Mouse (Mus musculus): ENCODE data around the gene Arl13b.
A peak's percentile ranks its signal among the peaks of the same experiment; 100 is the strongest.

Gene Arl13b

DNA sequence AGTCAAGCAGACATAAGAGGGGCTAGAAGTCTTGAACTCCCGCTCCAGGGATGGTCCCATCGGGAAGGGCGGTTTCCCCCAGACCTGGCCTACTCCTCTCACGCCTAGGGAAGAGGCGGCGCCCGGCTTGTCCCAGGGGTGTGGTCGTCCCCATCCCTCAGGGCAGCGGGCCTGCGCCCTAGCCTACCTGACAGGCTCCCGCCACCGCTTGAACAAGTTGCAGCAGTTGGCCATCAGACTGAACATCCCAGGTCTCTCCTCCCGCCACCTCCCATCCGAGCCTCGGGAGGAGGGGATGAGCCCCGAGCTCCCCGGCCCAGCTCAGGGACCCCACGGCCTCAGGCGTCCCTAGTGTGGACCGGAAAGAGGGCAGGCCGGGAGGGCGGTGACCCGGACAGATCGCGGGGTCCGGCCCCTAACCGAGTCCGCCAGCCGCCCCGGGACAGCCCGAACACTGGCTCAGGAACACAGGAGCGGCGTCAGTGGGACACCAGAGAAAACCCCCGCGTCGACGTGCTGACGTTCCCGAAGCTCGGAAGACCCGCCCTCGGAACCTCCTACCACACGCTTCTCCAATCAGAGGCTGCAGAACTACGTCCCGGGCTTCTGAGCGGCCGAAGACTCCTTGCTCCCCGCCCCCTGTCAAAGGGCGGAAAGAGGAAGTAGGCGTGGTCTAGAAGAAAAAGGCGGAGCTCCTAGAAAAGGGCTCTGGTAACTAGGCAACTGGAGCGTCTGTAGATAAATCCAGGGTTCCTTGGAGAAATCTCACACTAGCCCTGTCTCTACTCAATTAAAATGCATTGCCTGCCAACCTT lies at the start of gene Arl13b:
TSS of gene Arl13b (minus strand) at position 543 of the 815 bp plus-strand sequence.
- peak; percentile 85 to 91 for DNase-seq

DNA sequence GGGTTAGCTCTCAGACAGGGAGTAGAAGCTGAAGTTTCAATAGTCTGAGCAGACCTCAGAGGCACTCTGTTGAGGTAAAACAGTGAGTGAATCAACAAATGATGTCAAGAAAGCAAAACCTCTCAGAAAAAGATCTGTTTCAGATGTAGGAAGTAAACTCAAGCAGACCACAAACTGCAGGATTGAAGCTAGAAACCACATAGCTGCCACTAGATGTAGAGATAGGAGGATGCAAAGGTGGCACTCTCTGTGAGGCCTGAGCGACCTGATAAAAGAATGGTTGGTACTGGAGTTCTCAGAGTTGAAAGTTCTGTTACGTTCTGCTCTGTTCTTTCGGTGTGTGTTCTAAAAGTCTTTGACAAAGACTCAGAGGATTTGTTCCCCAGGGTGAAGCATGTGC lies 49.0 kb upstream of the Arl13b start:
- DNase-seq, result no peak

DNA sequence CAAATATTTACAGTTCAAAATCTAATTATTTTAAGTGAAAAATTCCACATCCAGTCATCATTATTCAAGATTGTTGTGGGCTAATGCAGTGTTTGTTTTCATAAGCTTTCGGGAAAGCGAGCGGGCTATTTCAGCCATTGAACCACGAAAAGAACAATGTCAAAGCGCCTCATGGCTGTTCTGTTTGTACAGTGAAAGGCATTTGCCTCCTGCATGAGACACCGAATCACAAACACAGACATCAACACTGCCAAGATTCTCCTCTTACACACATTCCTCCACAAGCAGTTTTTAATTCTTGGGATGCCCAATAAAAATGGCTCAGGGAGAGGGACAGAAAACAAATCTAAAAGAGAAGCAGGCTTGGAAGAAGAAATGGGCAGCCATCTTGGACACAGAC lies 27.2 kb upstream of the Arl13b start:
- DNase-seq, result no peak

DNA sequence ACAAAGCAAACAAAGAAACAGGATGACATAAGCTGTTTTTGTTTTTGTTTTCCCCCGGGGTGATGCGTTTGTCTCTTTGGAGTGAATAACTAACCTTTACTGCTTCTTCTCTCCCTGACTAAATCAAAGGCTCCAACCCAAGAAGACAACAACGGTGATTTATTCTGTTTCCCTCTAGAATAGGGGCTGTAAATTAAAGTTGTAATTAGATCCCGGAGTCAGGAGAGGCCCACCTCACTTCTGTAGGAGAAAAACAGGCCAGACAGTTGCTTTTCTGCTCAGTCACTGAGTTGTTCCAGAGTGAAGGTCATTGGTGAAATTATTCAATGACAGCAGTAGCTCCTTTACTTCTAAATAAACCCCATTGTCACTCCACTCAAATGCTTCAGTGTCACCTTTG lies 26.3 kb upstream of the Arl13b start:
- DNase-seq, result no peak

DNA sequence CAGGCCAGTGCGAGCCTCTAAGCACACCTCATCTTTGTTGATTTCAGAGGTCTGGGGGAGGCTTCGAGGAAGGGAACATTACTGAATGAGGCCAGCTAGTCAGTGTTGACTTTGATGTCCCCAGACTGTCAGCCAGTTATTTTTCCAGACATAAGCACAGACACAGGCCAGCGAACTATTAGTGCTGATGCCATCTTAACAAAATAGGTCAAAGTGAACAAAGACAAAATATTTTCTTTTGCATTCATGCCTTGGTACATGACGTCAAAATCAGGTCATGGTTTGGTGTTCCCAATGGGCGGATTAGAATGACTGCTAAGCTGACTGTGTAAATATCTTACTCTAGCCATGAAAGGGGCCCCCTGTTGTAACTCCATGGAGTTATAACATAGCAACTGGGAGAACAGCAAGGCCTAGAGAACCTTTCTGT lies 25.9 kb upstream of the Arl13b start:
- DNase-seq, result no peak

DNA sequence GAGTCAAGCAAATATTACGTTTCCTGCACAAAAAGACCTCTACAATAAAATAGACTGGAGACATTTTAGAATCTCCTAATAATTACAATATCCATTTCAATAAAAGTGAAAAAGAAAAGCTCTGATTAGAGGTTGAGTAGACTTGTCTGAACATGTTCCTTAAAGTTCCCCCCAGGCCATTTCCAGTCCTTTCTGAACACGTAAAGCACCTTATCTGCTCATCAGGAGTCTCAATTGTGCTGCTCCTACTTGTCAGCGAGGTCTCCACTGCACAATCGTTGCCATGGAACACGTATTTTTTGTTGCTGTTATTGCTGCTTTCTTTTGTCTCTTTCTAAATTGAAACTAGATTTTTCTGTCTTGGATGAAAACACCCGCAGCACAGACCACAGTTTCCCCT lies 14.6 kb upstream of the Arl13b start:
- DNase-seq, result no peak

DNA sequence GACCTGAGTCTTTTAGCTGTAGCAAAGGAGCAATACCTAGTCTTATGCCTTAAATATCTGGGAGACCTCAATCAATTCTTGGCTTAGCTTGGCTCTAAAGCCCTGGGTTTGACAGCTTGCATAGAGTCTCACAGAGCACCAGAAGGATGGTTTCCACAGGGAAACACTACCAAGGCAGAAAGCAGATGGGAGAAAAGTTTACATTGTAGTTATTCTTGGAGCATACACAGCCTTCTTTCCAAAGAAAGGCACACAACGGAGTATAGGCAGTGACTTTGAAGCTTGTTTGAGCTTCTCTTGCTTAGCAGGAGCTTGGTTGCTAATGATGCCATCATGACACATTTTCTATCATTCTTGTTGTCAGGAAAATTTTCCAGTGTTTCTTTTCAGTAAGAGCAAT lies 13.3 kb upstream of the Arl13b start:
- no peak for DNase-seq

DNA sequence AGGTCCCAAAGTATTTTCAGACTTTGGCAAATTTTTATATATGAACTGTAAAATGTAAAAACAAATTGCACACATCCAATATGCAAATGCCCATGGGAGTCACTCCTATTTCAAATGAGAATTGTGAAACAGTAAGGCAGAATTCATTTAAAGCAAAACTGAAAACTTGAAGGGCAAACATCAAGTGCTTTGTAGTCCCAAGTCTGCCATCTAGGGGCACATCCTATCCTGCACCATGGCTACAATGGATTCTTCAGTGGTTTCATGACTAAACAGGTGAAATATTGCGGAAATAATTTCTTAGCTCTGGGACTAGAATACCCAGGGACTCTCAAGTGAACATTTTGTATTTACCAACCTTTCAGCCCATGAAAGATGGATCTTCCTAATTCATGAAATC lies 11.2 kb upstream of the Arl13b start:
- no peak for DNase-seq

DNA sequence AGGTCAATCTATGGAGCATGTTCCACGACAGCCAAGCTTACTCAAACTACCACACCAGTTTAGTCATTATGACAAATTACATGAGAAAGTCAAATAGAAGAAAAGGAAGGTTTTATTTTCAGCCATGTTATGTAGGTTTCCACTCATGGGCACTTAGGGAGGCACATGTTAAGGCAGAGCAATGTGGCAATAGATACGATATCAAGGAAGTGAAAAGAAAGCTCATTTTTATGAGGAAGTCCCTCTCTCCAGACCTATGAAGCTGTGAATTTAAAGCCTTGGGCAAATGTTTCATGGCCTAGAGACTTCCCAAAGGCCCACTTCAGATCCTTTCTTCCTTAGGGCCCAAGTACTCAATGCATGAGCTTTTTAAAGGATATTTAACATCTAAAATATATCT lies 10.7 kb upstream of the Arl13b start:
- DNase-seq, result no peak

DNA sequence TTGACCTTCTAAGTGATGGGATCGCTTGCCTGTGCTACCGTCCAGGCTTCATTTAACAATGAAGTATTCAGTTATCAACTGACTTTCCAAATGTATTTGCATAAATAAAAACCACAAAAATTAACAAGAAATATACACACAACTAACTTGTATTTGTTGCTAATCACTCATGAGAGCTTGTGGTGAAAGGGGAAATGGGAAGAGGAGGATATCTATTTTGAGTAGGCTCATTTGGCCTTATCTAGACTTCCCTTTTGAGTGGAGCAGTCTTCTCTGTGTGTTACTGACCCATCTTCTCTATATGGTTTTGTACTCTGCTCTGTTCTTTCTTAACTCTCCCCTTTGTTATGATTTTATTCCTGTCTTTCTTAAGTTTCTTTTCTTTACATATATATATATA lies 9.4 kb upstream of the Arl13b start:
- DNase-seq, result no peak

DNA sequence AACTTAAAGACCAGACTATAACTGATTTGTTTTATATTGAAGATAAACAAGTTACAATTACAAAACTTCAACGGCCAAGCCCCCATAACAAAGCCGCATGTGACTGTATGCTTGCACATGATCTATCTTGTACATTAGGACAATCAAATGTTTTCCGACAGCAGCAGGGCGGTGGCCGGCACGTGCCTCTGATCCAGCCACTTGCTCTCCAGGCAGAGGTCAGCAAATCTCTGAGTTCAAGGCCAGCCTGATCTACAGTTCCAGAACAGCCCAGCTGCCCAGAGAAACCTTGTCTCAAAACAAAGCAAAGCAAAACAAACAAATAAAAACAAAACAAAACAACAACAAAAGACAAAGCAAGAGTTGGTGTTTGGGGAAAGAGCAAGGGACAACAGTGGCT lies 8.5 kb upstream of the Arl13b start:
- DNase-seq, result no peak

DNA sequence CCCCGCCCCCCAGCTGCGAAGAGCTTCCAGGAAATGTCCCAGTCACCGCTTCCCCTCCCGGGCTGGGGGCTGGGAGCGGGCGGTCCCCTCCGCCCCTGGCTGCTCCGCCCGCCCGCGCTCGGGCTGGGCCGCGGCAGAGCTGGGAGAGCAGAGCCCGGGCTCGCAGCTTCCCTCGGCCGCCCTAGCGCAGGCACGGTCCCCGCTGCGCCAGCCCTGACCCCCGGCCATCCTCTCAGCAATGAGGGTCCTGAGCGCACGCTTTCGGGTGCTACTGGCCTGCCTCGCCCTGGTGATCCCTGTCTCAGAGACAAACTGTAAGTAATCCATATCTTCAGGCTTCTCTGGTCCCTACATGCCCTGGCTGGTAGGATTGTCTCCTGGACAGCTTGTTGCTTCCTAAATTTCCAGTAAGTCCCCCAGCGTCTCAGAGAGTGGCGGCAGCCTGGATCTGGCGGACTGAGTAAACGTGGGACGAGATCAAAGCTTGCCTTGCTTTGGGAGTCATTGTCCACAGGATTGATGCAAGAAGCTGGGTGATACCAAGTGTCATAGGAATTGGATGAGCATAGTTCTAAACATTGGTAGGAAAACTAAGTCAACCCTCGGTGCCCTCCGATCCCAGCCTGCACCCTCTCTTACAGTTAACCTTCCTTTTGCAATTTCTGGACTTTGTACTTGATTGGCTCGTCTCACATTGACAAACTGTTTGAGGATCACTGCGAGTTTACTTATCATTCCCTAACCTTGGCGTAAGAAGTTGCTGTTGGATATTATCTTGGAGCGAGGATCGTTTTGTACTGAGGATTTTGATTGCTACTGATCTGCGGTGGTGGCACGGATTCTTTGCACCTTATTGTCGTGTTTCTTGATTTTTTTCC lies 7.6 kb upstream of the Arl13b start, which contains the start of gene Pros1:
TSS of gene Pros1 (plus strand) at position 117 of the 878 bp plus-strand sequence.
- DNase-seq, result peak; percentile 43 to 49

DNA sequence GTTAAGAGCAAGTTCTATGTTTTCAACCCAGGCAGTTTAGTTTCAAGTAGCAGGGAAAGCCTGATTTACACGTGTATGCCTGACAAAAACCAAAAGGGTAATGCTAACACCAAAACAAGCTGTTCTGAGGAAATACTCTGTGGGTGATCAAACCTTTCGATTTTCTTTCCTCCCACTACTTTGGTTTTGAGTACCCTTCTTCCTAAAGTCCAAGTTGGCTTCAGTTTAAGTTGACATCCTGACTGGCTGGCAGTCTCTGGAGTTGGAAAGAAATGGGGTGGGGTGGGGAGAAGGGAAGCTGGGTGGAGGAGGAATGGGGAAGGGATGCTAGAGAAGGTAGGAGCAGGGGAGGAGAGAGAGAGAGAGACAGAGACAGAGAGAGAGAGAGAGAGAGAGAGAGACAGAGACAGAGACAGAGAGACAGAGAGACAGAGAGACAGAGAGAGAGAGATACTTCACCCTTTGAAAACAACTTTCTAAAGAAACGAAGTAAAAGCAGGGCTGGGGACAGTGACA lies 6.8 kb upstream of the Arl13b start:
- DNase-seq, result no peak

DNA sequence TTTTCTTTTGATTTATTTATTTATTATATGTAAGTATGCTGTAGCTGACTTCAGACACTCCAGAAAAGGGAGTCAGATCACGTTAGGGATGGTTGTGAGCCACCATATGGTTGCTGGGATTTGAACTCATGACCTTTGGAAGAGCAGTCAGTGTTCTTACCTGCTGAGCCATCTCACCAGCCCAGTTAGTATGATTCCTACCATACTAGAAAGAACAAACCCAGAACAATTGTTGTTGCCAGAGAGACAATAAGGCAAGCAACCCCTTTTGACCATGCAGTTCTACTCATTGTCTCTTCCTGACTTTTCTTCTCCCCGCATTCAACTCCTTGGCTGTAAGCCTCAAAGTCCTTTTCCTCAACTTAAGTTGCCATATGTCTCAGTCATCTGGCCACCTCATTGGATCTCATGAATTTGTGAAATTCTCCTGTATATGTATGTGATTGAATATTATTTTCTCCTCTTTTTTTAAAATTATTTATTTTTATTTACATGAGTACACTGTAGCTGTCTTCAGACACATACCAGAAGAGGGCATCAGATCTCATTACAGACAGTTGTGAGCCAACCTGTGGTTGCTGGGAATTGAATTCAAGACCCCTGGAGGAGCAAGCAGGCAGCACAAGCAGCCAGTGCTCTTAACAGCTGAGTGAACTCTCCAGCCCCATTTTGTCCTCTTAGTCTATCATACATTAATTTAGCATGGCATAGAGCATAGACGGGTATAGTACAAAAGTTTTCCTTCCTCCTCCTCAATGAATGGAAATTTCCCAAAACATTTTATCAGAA lies 5.8 kb upstream of the Arl13b start:
- DNase-seq, result no peak

DNA sequence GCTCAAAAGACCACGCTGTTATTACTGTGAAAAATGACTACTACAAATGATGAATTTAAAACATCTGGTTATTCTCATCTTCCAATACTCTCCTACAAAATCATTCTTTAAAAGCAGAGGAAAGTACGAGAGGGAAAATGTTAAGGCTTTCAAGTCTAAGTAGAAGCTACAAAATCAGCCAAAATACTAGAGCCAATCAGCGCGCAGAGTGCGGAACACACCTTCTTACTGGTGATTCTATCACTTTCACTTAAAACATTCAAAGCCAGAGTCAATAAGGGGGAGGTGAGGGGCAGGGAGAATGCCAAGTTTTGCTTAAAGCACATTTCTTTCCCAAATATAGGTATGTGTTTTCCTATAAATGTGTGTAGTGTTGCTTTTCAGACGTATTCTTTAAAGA lies 1.5 kb downstream of the Arl13b start:
- no peak for DNase-seq

DNA sequence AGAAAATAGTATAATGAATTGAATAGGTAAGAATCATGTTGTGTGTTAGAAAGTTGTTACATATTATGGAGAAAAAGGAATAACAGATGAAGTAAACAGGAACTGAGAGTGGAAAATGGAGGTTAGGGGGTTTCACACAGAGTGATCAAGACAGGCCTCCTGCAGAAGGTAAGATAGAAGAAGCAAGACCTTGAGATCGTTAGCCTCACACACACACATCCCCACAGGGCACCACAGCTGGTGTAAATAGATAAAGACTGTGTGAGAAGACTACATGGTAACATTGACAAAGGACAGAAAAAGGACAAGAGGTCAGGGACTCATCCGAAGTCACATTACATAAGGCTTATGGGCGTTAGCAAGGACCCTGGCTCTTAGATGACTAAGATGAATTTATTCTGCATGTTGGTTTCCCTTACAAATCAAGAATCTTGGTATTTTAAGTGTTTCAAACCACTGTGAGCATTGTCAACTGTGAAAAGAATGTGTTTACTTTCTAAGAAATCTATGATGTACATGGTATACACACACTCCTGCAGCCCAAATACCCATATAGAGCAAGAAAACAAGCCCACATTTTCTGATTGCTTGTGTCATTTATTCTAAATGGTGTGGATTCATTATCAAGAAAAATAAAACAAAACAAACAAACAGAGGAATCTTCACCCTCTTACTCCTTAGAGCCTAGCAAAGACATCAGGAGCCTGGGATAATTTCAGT lies 12.7 kb downstream of the Arl13b start:
- no peak for DNase-seq

DNA sequence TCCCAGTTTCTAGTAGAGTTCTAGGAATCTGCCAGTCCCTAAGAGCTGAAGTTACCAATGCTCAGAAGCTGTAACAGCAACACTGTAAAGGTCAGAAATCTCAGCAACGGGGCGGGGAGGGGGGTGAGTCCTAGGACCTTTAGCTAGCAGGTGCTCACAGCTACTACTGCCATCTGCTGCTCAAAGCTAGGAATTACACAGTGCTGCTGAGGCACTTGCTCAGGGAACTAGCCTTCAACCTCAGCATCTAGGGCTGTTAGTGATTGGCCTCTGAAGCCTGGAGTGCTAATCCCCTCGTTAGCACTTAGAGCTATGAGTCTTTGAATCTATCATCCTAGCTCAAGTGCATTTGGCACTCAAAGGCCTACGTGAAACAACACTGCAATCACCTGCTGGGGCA lies 14.4 kb downstream of the Arl13b start:
- peak; percentile 20 to 33 for DNase-seq

DNA sequence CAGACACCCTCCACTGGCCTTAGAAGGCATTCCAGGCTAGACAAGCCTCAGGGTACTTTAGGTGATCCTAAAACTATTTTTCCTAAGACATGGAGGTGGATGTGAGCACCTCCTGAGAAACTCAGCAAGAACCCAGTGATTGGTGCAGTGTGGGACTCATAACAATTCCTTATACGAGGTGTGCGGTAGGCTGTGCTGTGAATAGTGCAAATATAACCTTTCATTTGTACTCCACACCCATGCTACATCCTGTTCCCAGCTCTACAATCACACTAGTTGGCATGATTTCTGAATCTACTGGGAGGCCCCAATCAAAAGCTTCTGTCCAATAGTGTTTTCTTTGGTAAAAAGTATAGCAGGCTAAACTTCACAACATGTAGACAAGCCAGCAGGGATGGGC lies 14.8 kb downstream of the Arl13b start:
- no peak for DNase-seq

DNA sequence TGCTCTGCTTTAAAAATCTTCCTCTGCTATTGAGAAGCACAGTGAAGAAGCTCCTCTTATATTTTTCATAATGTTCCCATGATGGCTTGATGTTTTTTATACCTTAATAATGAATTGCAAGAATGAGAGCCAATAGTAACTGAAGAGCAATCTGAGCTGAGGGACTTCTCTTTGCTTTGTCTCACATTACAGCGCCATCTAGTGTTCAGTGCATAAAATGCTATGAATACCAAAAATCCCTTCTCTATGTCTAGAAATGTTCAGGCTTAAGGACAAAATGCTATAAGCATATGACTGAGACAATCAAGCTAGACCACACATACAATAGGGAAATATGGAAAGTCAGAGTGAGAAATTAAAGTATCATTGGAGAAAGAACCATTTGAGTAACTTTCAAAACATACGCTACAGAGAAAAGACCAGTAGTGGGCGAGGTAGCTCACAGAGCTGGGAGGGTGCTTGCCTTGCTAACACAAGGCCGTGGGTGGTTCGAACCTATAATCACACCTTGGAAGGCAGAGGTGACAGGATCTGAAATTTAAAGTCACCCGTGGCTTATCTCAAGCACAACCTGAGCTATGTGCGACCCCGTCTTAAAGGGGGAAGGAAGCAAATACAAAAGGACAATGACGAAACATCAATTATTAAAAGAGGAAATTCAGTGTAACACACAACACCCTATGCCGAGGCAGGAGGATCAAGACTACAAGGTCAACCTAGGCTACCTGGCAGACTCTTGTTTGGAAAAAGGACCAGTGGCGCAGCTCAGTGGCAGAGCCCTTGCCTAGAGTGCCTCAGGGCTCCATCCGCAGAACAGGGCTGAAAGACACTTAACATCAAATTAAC lies 20.5 kb downstream of the Arl13b start:
- DNase-seq, result no peak

DNA sequence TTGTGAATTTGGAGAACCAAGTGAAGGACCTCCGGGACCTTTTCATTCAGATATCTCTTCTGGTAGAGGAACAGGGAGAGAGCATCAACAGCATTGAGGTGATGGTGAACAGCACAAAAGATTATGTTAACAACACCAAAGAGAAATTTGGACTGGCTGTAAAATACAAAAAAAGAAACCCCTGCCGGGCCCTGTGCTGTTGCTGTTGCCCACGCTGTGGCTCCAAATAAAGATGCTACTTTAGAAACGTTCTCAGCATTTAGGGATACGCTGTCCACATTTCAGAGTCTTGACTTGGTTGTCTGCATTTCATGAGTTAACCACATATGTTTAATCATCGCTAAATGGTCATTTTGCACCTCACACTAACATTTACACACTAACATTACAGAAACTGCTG lies 24.4 kb downstream of the Arl13b start:
- DNase-seq, result no peak

DNA sequence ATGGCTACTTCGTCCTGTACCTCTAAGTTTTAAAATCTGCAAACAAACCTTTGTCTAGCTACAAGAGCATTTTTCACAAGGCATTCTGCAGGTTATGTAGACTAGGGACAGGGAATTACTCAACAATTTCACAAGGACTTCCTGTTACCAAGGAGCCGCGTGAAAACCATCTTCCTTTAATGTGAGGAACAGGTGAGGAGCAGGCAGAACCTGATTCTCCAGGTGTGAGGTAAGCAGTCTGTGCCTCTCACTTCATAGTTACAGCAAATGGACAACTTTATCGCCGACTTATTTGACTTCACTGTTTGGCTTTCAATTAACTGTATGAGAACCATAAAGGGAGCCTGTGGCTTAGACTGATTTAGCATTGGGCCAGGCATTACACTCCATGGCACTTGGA lies 32.3 kb downstream of the Arl13b start, which contains the start of gene Stx19:
TSS of gene Stx19 (plus strand) at position 186 of the 400 bp plus-strand sequence.
- DNase-seq, result no peak
